Mouse (Mus musculus) CD8-positive naive resting alpha-beta T cell, adult 2 months (primary cell): ENCODE results near the gene Fscb.

Source experiments
- DNase-seq, 2 experiments: peaks; one replicate each; pipeline ENCODE4 v3.0.0; 2022; ENCODE audit warnings: low read depth in 2 of 2, low spot score in 2 of 2

The Fscb gene

GRCm38 (mm10) chr12:64474590-64474989 lies at the start of gene Fscb:
Gene Fscb, minus strand, starts transcription at chr12:64474690.
- DNase-seq, result no peak

- no peak for DNase-seq
These were observed 42.3 kb upstream of the Fscb start for GRCm38 (mm10) chr12:64516775-64517174.

GRCm38 (mm10) chr12:64513439-64513838 lies 38.9 kb upstream of the Fscb start:
- DNase-seq, result no peak

- no peak for DNase-seq
These were observed 23.2 kb upstream of the Fscb start for GRCm38 (mm10) chr12:64497706-64498105.

GRCm38 (mm10) chr12:64473615-64474014 lies 875 bp downstream of the Fscb start:
- DNase-seq, result no peak

- no peak for DNase-seq
These were observed 1.4 kb downstream of the Fscb start for GRCm38 (mm10) chr12:64473136-64473535.

GRCm38 (mm10) chr12:64455228-64455627 lies 19.3 kb downstream of the Fscb start:
- DNase-seq, result no peak

- no peak for DNase-seq
These were observed 24.6 kb downstream of the Fscb start for GRCm38 (mm10) chr12:64449911-64450310.

- DNase-seq, result no peak
These were observed 37.8 kb downstream of the Fscb start for GRCm38 (mm10) chr12:64436675-64437074.
